Mouse (Mus musculus) kidney, embryonic 16.5 days (tissue): ENCODE results near the gene Srrm4. TPM values are rescaled to one million over a fixed set of nuclear protein-coding genes. Genes with fewer than 3 reads are reported as not detected.

Experiments used
- ATAC-seq: fragments of 200-750 bp; cut with Nextera tagmentation; 2 replicates; pipeline ENCODE4 v1.8.0; 2017; ENCODE audit warnings: moderate TSS enrichment; ENCODE audit not compliant: low FRiP score, low TSS enrichment
- H3K27ac ChIP-seq: fragments of 300-500 bp; sonication (generic); 2 replicates; pipeline ENCODE4 v1.5.1; 2014; ENCODE audit warnings: low read length
- H3K27me3 ChIP-seq: fragments of 300-500 bp; sonication (generic); 2 replicates; pipeline ENCODE4 v1.6.1; 2014; ENCODE audit warnings: low read length, control low read depth, mixed read lengths; ENCODE audit not compliant: insufficient read depth
- H3K36me3 ChIP-seq: fragments of 300-500 bp; sonication (generic); 2 replicates; pipeline ENCODE4 v1.6.1; 2014; ENCODE audit warnings: low read length, control low read depth, mixed read lengths; ENCODE audit not compliant: insufficient read depth
- H3K4me1 ChIP-seq: fragments of 300-500 bp; sonication (generic); 2 replicates; pipeline ENCODE4 v1.6.1; 2014; ENCODE audit warnings: low read length, control low read depth, mixed read lengths; ENCODE audit not compliant: insufficient read depth
- H3K4me2 ChIP-seq: fragments of 300-500 bp; sonication (generic); replicated peaks from 2 replicates; pipeline ENCODE4 v1.6.1; 2014; ENCODE audit warnings: low read depth, low read length
- H3K4me3 ChIP-seq: fragments of 300-500 bp; sonication (generic); 2 replicates; pipeline ENCODE4 v1.5.1; 2014; ENCODE audit warnings: mild to moderate bottlenecking, low read length
- H3K9ac ChIP-seq: fragments of 300-500 bp; sonication (generic); replicated peaks from 2 replicates; pipeline ENCODE4 v1.6.1; 2014; ENCODE audit warnings: low read length
- H3K9me3 ChIP-seq: fragments of 300-500 bp; sonication (generic); 2 replicates; pipeline ENCODE4 v1.6.1; 2016; ENCODE audit warnings: low read length, control low read depth
- WGBS: fragments of 180-500 bp; shearing (Covaris S2); extraction: QIAGEN DNeasy Blood & Tissue Kit; methylation state at CpG from one replicate; pipeline ENCODE4 v1.1.7; 2014; 5-methylcytosine and 5-hydroxymethylcytosine counted together
- polyA plus RNA-seq: library from polyadenylated mRNA; unstranded; fragments of >200 nt; fragmentation: Nextera tagmentation; extraction: Ambion mirVana; gene quantifications from 2 replicates; pipeline ENCODE4 v1.2.1, GENCODE M21; 2015

Srrm4 gene
- polyA plus RNA-seq, 1 experiment from 2014 or later: 0.40 TPM

- H3K9ac ChIP-seq: no peak overlapping the region
- no peak overlapping the region for H3K4me2 ChIP-seq
- peaks cover 6% of the 10 kb centered on the region; the same call in 1 of the 2 replicates for H3K4me1 ChIP-seq
- H3K27me3 ChIP-seq: no peaks in the 10 kb centered on the region
- no peak overlapping the region for H3K27ac ChIP-seq
- ATAC-seq: no peak
- H3K36me3 ChIP-seq: no peaks in the 10 kb centered on the region
- H3K4me3 ChIP-seq: no peak overlapping the region
- 72% methylated on average over 5 of the region's 5 CpGs for WGBS
- H3K9me3 ChIP-seq: no peaks in the 10 kb centered on the region
Measured at GRCm38 (mm10) chr5:116497866-116498265, 93.8 kb downstream of the Srrm4 start.

GRCm38 (mm10) chr5:116497205-116497604, 94.4 kb downstream of the Srrm4 start:
- H3K36me3 ChIP-seq: no peaks in the 10 kb centered on the region
- no peak overlapping the region for H3K4me2 ChIP-seq
- H3K9me3 ChIP-seq: no peaks in the 10 kb centered on the region
- H3K27me3 ChIP-seq: no peaks in the 10 kb centered on the region
- ATAC-seq: peak; percentile 73
- H3K4me3 ChIP-seq: no peak overlapping the region
- H3K27ac ChIP-seq: no peak overlapping the region
- peaks cover 6% of the 10 kb centered on the region; the same call in 1 of the 2 replicates for H3K4me1 ChIP-seq
- H3K9ac ChIP-seq: no peak overlapping the region
- 9% methylated on average over 7 of the region's 7 CpGs for WGBS

- no peak overlapping the region for H3K27ac ChIP-seq
- H3K36me3 ChIP-seq: no peaks in the 10 kb centered on the region
- no peak overlapping the region for H3K4me3 ChIP-seq
- no peak overlapping the region for H3K9ac ChIP-seq
- H3K27me3 ChIP-seq: no peaks in the 10 kb centered on the region
- peaks cover 6% of the 10 kb centered on the region; the same call in 1 of the 2 replicates for H3K4me1 ChIP-seq
- ATAC-seq: no peak
- H3K9me3 ChIP-seq: no peaks in the 10 kb centered on the region
- H3K4me2 ChIP-seq: no peak overlapping the region
- 61% methylated on average over 2 of the region's 2 CpGs for WGBS
Measured at GRCm38 (mm10) chr5:116496717-116497116, 94.9 kb downstream of the Srrm4 start.

DNA sequence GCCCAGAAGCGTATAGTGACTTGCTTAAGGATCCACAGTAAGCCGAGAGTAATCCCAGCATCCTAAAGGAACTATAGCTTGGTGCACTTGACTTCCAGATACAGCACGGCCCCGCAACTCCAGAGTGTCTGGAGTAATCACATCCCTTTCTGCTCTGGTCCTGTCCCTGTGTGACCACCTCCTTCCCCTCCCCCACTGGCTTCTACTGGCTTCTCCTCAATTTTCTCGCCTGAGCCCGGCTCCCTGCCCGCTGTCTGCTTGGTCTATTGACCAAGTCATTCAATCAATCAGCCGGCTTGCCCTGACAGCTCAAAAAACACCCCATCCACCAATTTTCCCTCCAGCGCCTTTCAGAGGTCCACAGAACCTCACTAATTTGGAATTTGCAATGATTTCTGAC, 96.2 kb downstream of the Srrm4 start:
- Histone ChIP-seq H3K36me3 (no peaks in the 10 kb centered on the region), H3K9ac (no peak overlapping the region), H3K27ac (no peak overlapping the region), H3K9me3 (no peaks in the 10 kb centered on the region), H3K4me2 (no peak overlapping the region), H3K4me1 (peaks cover 6% of the 10 kb centered on the region; the same call in 1 of the 2 replicates), H3K4me3 (no peak overlapping the region), H3K27me3 (no peaks in the 10 kb centered on the region)
- 63% methylated on average over 9 of the region's 9 CpGs for WGBS
- ATAC-seq: no peak

DNA sequence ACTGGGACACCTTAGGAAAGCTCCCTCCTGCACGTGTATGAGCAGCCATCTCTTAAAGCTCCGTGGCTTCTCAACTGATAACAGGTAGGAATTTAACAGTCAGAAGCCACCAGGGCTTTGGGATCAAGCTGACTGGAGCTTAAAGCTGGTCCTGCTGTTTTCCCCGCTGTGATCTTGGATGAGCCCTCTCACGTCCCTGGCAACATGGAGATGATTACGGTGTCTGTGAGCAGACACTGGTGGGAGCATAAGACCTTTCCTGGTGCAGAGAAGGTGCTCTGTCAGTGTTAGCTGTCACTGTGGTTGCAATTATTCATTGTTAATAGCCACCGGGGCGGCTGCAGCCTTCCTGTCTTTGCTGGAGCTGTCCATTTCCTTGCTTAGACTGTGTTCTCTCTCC, 97.2 kb downstream of the Srrm4 start:
- ATAC-seq: no peak

DNA sequence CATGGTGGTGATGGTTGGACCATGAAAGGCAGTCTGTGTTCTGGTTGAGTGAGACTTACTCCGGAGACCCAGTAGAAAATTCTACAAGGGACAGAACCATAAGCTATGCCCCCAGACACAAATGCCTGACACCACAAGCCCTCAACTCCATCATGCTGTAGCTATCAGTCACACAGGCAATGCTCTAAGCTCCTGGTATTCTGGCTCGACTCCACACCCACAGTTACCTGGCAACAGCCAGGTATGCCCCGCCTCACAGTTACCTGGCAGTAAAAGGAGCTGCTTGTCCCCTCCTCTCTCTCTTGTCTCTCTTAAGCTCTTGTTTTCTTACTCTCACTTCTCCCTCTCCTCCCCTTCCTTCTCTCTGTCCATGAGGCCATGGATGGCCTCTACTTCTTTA, 98.9 kb downstream of the Srrm4 start:
- no peak for ATAC-seq
- H3K27me3 ChIP-seq: no peaks in the 10 kb centered on the region
- no peak overlapping the region for H3K9ac ChIP-seq
- no peaks in the 10 kb centered on the region for H3K36me3 ChIP-seq
- peaks cover 6% of the 10 kb centered on the region; the same call in 1 of the 2 replicates for H3K4me1 ChIP-seq
- 73% methylated on average over 3 of the region's 3 CpGs for WGBS
- H3K4me2 ChIP-seq: no peak overlapping the region
- no peak overlapping the region for H3K27ac ChIP-seq
- H3K4me3 ChIP-seq: no peak overlapping the region
- no peaks in the 10 kb centered on the region for H3K9me3 ChIP-seq

More for the DNA sequence above, 97.2 kb downstream of the Srrm4 start:
- Histone ChIP-seq H3K9ac (no peak overlapping the region), H3K36me3 (no peaks in the 10 kb centered on the region), H3K4me3 (no peak overlapping the region), H3K4me1 (peaks cover 6% of the 10 kb centered on the region; the same call in 1 of the 2 replicates), H3K9me3 (no peaks in the 10 kb centered on the region), H3K4me2 (no peak overlapping the region), H3K27me3 (no peaks in the 10 kb centered on the region), H3K27ac (no peak overlapping the region)
- 44% methylated on average over 7 of the region's 7 CpGs for WGBS

- no peak for ATAC-seq
- Histone ChIP-seq H3K4me3 (no peak overlapping the region), H3K4me2 (no peak overlapping the region), H3K27ac (no peak overlapping the region), H3K9ac (no peak overlapping the region), H3K4me1 (no peaks in the 10 kb centered on the region), H3K9me3 (no peaks in the 10 kb centered on the region), H3K27me3 (no peaks in the 10 kb centered on the region), H3K36me3 (no peaks in the 10 kb centered on the region)
- WGBS: 56% methylated on average over 12 of the region's 12 CpGs
Measured at GRCm38 (mm10) chr5:116491794-116492420, 99.7 kb downstream of the Srrm4 start.

- 46% methylated on average over 5 of the region's 5 CpGs for WGBS
Measured at GRCm38 (mm10) chr5:116490826-116491225, 100.8 kb downstream of the Srrm4 start.

GRCm38 (mm10) chr5:116489621-116490020, 102.0 kb downstream of the Srrm4 start:
- Histone ChIP-seq H3K4me1 (peaks cover 8% of the 10 kb centered on the region; the same call in 1 of the 2 replicates), H3K9me3 (no peaks in the 10 kb centered on the region), H3K27ac (no peak overlapping the region), H3K4me2 (no peak overlapping the region), H3K9ac (no peak overlapping the region), H3K27me3 (no peaks in the 10 kb centered on the region), H3K36me3 (no peaks in the 10 kb centered on the region), H3K4me3 (no peak overlapping the region)
- WGBS: 59% methylated on average over 8 of the region's 8 CpGs
- ATAC-seq: no peak

More at GRCm38 (mm10) chr5:116490826-116491225, 100.8 kb downstream of the Srrm4 start:
- H3K9me3 ChIP-seq: no peaks in the 10 kb centered on the region
- no peak overlapping the region for H3K9ac ChIP-seq
- no peak overlapping the region for H3K27ac ChIP-seq
- no peaks in the 10 kb centered on the region for H3K4me1 ChIP-seq
- H3K27me3 ChIP-seq: no peaks in the 10 kb centered on the region
- H3K36me3 ChIP-seq: no peaks in the 10 kb centered on the region
- H3K4me3 ChIP-seq: no peak overlapping the region
- no peak overlapping the region for H3K4me2 ChIP-seq
- no peak for ATAC-seq

- H3K9me3 ChIP-seq: no peaks in the 10 kb centered on the region
- no peak for ATAC-seq
- H3K4me2 ChIP-seq: no peak overlapping the region
- H3K27ac ChIP-seq: no peak overlapping the region
- H3K36me3 ChIP-seq: no peaks in the 10 kb centered on the region
- H3K9ac ChIP-seq: no peak overlapping the region
- H3K4me1 ChIP-seq: peaks cover 11% of the 10 kb centered on the region; the same call in 1 of the 2 replicates
- H3K27me3 ChIP-seq: no peaks in the 10 kb centered on the region
- no peak overlapping the region for H3K4me3 ChIP-seq
- WGBS: 67% methylated on average over 4 of the region's 4 CpGs
Measured at GRCm38 (mm10) chr5:116486135-116486534, 105.5 kb downstream of the Srrm4 start.
